In genomic region chr2:134549770-134550169, GRCm38 (mm10) we compare ENCODE assay signal across 9 mouse cellular contexts. TPM values are rescaled to one million over a fixed set of nuclear protein-coding genes. Genes with fewer than 3 reads are reported as not detected.
DNase-seq lines count a peak whose midpoint lies in the region; ATAC-seq and TF ChIP-seq lines count a peak whose summit lies in the region.
"Had no signal": no experiment of that assay in that cellular context is flagged by ENCODE, and none has a peak within 500 bp of the region (broad histone marks: within the 10 kb centered on the region; RNA-seq: fewer than 3 reads in every experiment).

No protein-coding gene starts in this region.

- WGBS in liver, adult 2 months = 9% methylated on average over 4 of the region's 4 CpGs
- 13% methylated on average over 4 of the region's 4 CpGs for WGBS in liver, embryonic 12.5 days (ENCODE audit: insufficient replicate concordance)

- H3K27ac ChIP-seq in liver, adult 2 months (replicated peaks; ENCODE audit: insufficient read depth, low read depth, low read length) = peak overlapping the region; percentile 44
- no peak overlapping the region for H3K27ac ChIP-seq in liver, embryonic 12.5 days
- H3K27ac ChIP-seq in left cerebral cortex, adult 2 months = no peak overlapping the region
- H3K27ac ChIP-seq: heart, embryonic 13.5 days had no signal

- no peak overlapping the region for H3K4me2 ChIP-seq in liver, embryonic 12.5 days
- H3K4me2 ChIP-seq: heart, embryonic 13.5 days had no signal

- intact Hi-C loops in left cerebral cortex, adult 2 months (cut with DNase I) = loop anchor here (1.0 to 10.0 kb wide), 4 partner anchors 128 to 1575 kb away; no protein-coding TSS in a partner anchor

- H3K4me3 ChIP-seq in liver, adult 2 months (ENCODE audit: insufficient read depth, low read depth, low read length) = peak overlapping the region; percentile 14; the same call in 1 of the 2 replicates
- H3K4me3 ChIP-seq in liver, embryonic 12.5 days = no peak overlapping the region
- no peak overlapping the region for H3K4me3 ChIP-seq in left cerebral cortex, adult 2 months
- H3K4me3 ChIP-seq: heart, embryonic 13.5 days had no signal

- in situ Hi-C loops in Patski (cut with MboI; ENCODE audit: low pct_unique_long_range_greater_than_20kb) = loop anchor here (5.0 to 10.0 kb wide), 2 partner anchors 125 to 778 kb away; no protein-coding TSS in a partner anchor

- H3K9me3 ChIP-seq in liver, embryonic 12.5 days (replicated peaks) = no peaks in the 10 kb centered on the region
- H3K9me3 ChIP-seq: heart, embryonic 13.5 days had no signal

- peaks cover 27% of the 10 kb centered on the region for H3K36me3 ChIP-seq in liver, adult 2 months (ENCODE audit: control insufficient read depth, insufficient read depth, low read length)
- H3K36me3 ChIP-seq in liver, embryonic 12.5 days = no peaks in the 10 kb centered on the region
- H3K36me3 ChIP-seq: heart, embryonic 13.5 days had no signal

- H3K79me2 ChIP-seq in liver, adult 2 months (ENCODE audit: control insufficient read depth, insufficient read depth, low read length) = peaks cover 5% of the 10 kb centered on the region; the same call in 1 of the 2 replicates

- H3K9ac ChIP-seq in liver, adult 2 months (ENCODE audit: low read depth, low read length) = peak overlapping the region; percentile 42; the same call in 1 of the 2 replicates
- no peak overlapping the region for H3K9ac ChIP-seq in liver, embryonic 12.5 days
- H3K9ac ChIP-seq: heart, embryonic 13.5 days had no signal

- POLR2A ChIA-PET in Patski (lab: Charles Lee) = interaction anchor here (0.6 kb wide), 1 partner anchor 20 kb away, joined by 3 read pairs; no protein-coding TSS in a partner anchor

- H3K4me1 ChIP-seq in liver, adult 2 months (ENCODE audit: control insufficient read depth, insufficient read depth, low read length) = peaks cover 36% of the 10 kb centered on the region
- H3K4me1 ChIP-seq in liver, embryonic 12.5 days = no peaks in the 10 kb centered on the region
- H3K4me1 ChIP-seq: heart, embryonic 13.5 days had no signal

- H3K27me3 ChIP-seq in liver, adult 2 months (ENCODE audit: control insufficient read depth, insufficient read depth, low read length) = no peaks in the 10 kb centered on the region
- no peaks in the 10 kb centered on the region for H3K27me3 ChIP-seq in liver, embryonic 12.5 days (replicated peaks)
- H3K27me3 ChIP-seq in Patski = peaks cover 43% of the 10 kb centered on the region
- H3K27me3 ChIP-seq: heart, embryonic 13.5 days had no signal

- CTCF ChIA-PET in Patski (lab: Charles Lee) = interaction anchor here (0.9 to 4.3 kb wide), 7 partner anchors 9 to 125 kb away, joined by 3 to 23 read pairs (median 3); no protein-coding TSS in a partner anchor

- ATAC-seq in liver, embryonic 12.5 days = no peak
- no peak for ATAC-seq in Patski
- ATAC-seq in erythroblast, adult 5-6 weeks (replicated peaks; ENCODE audit: low FRiP score, poor library complexity, severe bottlenecking) = no peak

- TF ChIP-seq POLR2A in liver, adult 2 months (IDR thresholded peaks at IDR 0.05; ENCODE audit: extremely low read depth, insufficient read depth, low read length) = no peak

- peak; percentile 70 for DNase-seq in liver, adult 2 months (ENCODE audit: extremely low read depth, low read depth, low spot score)
- DNase-seq in Patski (ENCODE audit: low read depth, low spot score) = peak; percentile 4
- peak; percentile 14 for DNase-seq in cerebellum, adult 9-11 months
- DNase-seq in gastrocnemius, postnatal 10 days = peak; percentile 58
- DNase-seq in left cerebral cortex, adult 2 months (ENCODE audit: extremely low spot score in 1 of 2, low spot score in 2 of 2) = peak; percentile 38 to 68
- DNase-seq in ovary, postnatal 14 days (ENCODE audit: low spot score) = peak; percentile 29

- TF ChIP-seq CTCF in liver, adult 2 months (IDR thresholded peaks at IDR 0.05; ENCODE audit: low read depth, low read length) = no peak
- peak; percentile 58 for TF ChIP-seq CTCF in Patski (IDR thresholded peaks at IDR 0.05)
- peak; percentile 84 for TF ChIP-seq CTCF in left cerebral cortex, adult 2 months (IDR thresholded peaks at IDR 0.05)

RNA-seq across cellular contexts. Expression of gene Hao1, which starts 4.4 kb away (rescaled TPM):
- 153 and 201 TPM in 2 replicates for total RNA-seq in liver, adult 2 months (2014; rRNA removed)
- 45.1 and 45.9 TPM in 2 replicates for polyA plus RNA-seq in liver, adult 2 months (2012; rRNA removed)
- polyA plus RNA-seq in liver, embryonic 12.5 days (2016; fragmentation: Nextera tagmentation; extraction: Ambion mirVana) = 0.10 TPM in 1 of 2 replicates, not detected in the other
- polyA plus RNA-seq in Patski (2021) = not detected
- total RNA-seq in gastrocnemius, postnatal 10 days (2021) = under 1 TPM in 1 of 2 experiments, not detected in 1; 0.20 TPM
- total RNA-seq in left cerebral cortex, adult 2 months (2021) = not detected
- not detected in 2 replicates for total RNA-seq in erythroblast, adult 5-6 weeks (2015; ENCODE audit: low replicate concordance)
- not detected in 2 replicates for total RNA-seq in erythroblast, adult 5-6 weeks (2017; ENCODE audit: low replicate concordance)
- polyA plus RNA-seq: heart, embryonic 13.5 days had no signal

Comparison
In these comparisons a context has a peak if more than half of its experiments do, and no peak if none do; other contexts are left out.
1. DNase-seq: peak in every context shown above with its lines; median percentile 70 in liver, adult 2 months; 58 in gastrocnemius, postnatal 10 days; 53 in left cerebral cortex, adult 2 months; 29 in ovary, postnatal 14 days; 14 in cerebellum, adult 9-11 months; 4 in Patski.
2. RNA of gene Hao1, which starts 4.4 kb away (total RNA-seq): 153 to 201 TPM in liver, adult 2 months; 0.20 TPM in gastrocnemius, postnatal 10 days, not detected in left cerebral cortex, adult 2 months and not detected in erythroblast, adult 5-6 weeks; every median in the first group is over 100 times any median in the second.